Comparison of ENCODE assay signal across 29 mouse cellular contexts in genomic region chr15:98135671-98136070, GRCm38 (mm10). TPM values are rescaled to one million over a fixed set of nuclear protein-coding genes. Genes with fewer than 3 reads are reported as not detected.
"Had no signal": no experiment of that assay in that cellular context is flagged by ENCODE, and none has a peak within 500 bp of the region (broad histone marks: within the 10 kb centered on the region; RNA-seq: fewer than 3 reads in every experiment).

No protein-coding gene starts in this region.

- H3K4me2 ChIP-seq: liver, embryonic 13.5 days; lung, embryonic 14.5 days; midbrain, embryonic 12.5 days had no signal

- H3K27ac ChIP-seq: kidney, postnatal 0 days; liver, embryonic 13.5 days; macrophage; midbrain, embryonic 12.5 days; stomach, postnatal 0 days had no signal

- H3K9me3 ChIP-seq: liver, embryonic 13.5 days; midbrain, embryonic 12.5 days had no signal

- H3K4me3 ChIP-seq: liver, embryonic 13.5 days; midbrain, embryonic 12.5 days had no signal

- ATAC-seq: lung, postnatal 0 days had no signal

- DNase-seq: kidney, adult 2 months; kidney, postnatal 25 days; liver, embryonic 13.5 days; lung, embryonic 14.5 days; right cerebral cortex, adult 18-20 months; right cerebral cortex, postnatal 14 days; right cerebral cortex, postnatal 4 days; thymus, adult 2 months; thymus, postnatal 14 days; thymus, postnatal 4 days had no signal

- H3K27me3 ChIP-seq: liver, embryonic 13.5 days; midbrain, embryonic 12.5 days had no signal

- H3K9ac ChIP-seq: liver, embryonic 13.5 days; lung, embryonic 14.5 days; midbrain, embryonic 12.5 days had no signal

- H3K4me1 ChIP-seq: liver, embryonic 13.5 days; midbrain, embryonic 12.5 days had no signal

RNA-seq across cellular contexts. Expression of gene Ccdc184, which starts 31.3 kb away (rescaled TPM):
- total RNA-seq: liver, adult 2 months; megakaryocyte, adult 5-6 weeks; monocyte, adult 5-6 weeks had no signal
- polyA plus RNA-seq: liver, adult 2 months; lung, embryonic 14.5 days; macrophage had no signal

RNA-seq across cellular contexts. Expression of gene Olfr288, which starts 59.7 kb away (rescaled TPM):
- total RNA-seq: layer of hippocampus, adult 8-10 months; layer of hippocampus, postnatal 10 days; liver, adult 2 months; megakaryocyte, adult 5-6 weeks; monocyte, adult 5-6 weeks had no signal
- polyA plus RNA-seq: kidney, adult 2 months; kidney, embryonic 14.5 days; kidney, postnatal 0 days; large intestine, adult 2 months; limb, embryonic 11.5 days; limb, embryonic 14.5 days; liver, adult 2 months; liver, embryonic 13.5 days; liver, embryonic 16.5 days; lung, embryonic 14.5 days; lung, postnatal 0 days; macrophage; midbrain, embryonic 12.5 days; midbrain, embryonic 16.5 days; neural tube, embryonic 11.5 days; neural tube, embryonic 14.5 days; stomach, embryonic 14.5 days; stomach, postnatal 0 days; thymus, adult 2 months had no signal
